Mouse (Mus musculus) testis, postnatal 14 days (tissue): Measurements from ENCODE around the gene Adamts16.

ENCODE experiments used
- DNase-seq: peaks from one replicate; pipeline ENCODE4 v3.0.0; 2021; ENCODE audit warnings: low spot score

Adamts16 gene

DNA sequence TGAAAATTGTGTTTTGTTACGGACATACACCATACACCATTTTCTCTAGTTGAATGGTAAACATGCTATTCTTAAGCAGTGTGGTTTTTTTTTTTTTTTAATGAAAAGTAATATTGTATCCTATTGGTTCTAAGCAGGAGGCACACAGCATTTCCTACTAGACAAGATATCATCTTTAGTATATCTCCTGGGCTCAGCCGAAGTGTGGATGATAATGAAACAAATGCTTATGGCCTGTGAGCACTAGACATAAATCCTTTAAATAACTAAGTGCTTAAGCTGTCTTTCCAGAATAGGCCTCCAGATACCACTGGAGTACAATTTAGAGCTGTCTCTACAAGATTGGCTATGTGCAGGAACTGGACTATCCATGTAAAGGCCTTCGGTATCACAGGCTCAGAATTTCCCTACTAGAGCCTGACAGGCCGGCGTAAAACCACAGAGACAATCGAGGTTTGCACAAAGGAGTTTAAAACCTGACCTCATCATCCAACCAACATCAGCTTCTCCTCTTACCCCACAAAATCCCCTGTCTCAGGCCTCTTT, 8.9 kb downstream of the Adamts16 start:
- DNase-seq: no peak

DNA sequence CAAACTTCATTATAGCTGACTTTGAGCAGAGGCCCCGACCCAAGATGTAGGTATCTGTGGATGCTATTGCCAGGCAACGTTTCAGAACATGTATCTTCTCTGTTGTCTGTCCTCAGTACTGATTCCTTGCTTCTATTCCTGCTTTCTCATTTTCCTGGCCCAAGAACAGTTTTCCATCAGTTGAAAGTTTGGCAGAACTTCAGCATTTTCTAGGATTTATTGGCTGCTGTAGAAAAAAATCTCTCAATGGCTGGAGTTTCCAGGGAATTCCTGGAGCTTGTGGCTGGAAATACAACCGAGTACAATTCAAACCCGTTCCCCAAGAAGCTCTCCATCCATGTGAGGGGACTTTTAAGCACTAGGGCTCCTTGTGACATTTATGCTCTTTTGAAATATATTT, 10.6 kb downstream of the Adamts16 start:
- DNase-seq: no peak

- no peak for DNase-seq
Measured at GRCm38 (mm10) chr13:70827507-70827906, 14.1 kb downstream of the Adamts16 start.

- DNase-seq: no peak
Measured at GRCm38 (mm10) chr13:70825265-70825664, 16.3 kb downstream of the Adamts16 start.

- DNase-seq: no peak
Measured at GRCm38 (mm10) chr13:70823757-70824156, 17.9 kb downstream of the Adamts16 start.

GRCm38 (mm10) chr13:70818982-70819381, 22.6 kb downstream of the Adamts16 start:
- DNase-seq: no peak

DNA sequence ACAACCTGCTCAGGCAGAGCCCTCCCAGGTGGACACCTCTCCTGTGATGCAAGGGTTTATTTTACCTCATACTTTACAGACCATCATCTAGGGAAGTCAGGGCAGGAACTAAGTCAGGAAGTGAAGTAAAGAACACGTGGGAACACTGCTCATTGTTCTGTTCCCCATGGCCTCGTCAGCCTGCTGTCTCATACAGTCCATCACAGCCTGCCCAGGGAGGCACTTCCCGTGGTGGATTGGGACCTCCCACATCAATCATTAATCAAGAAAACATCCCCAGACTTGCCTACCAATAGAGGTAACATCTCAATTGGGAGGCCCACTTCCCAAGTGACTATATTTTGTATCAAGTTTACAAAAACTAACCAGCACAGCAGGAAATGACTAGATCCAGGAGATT, 27.2 kb downstream of the Adamts16 start:
- DNase-seq: no peak

- no peak for DNase-seq
Measured at GRCm38 (mm10) chr13:70805506-70805905, 36.1 kb downstream of the Adamts16 start.

DNA sequence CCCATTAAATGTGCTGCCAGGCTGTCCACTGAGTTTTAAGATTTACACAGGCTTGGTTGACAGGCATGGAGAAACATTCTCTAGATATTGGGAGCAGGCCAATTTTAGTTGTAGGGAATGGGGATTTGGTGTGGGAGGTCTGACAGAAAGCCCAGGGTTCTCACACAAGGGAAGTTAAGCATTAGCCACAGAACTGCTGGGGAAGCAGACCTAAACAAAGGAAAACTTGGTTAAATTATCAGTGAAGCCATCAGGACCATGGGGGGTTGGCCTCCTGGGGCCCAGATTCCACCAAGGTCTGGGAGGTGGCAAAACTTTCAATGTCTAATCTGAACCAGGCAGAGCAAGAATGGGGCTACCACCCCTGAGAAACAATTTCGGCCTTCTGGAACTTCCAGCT, 38.8 kb downstream of the Adamts16 start:
- DNase-seq: no peak

- no peak for DNase-seq
Measured at GRCm38 (mm10) chr13:70799322-70799721, 42.3 kb downstream of the Adamts16 start.

- no peak for DNase-seq
Measured at GRCm38 (mm10) chr13:70798396-70798795, 43.2 kb downstream of the Adamts16 start.

DNA sequence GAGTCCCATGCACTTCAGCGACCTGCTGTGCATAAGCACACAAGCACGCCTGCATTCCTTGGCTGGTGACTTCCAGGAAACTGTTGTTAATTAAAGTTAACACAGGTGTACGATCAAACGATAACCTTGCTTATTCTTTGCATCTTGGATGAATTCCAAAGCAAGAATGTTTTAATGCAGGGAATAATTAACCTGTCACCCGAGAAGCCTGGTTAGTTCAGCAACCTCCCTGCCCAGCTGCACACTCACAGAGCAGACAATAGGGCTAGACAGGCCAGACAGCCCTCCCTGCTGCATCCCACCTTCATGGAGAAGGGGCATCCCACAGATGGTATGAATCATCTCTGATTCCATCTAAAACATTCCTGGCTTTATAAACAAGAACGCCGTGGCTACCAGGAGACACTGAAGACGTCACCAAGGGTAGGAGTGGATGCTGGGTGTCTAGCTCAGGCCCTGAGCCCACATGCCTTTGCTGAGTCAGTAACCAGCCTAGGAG, 47.5 kb downstream of the Adamts16 start:
- DNase-seq: no peak

- no peak for DNase-seq
Measured at GRCm38 (mm10) chr13:70793660-70794059, 48.0 kb downstream of the Adamts16 start.

DNA sequence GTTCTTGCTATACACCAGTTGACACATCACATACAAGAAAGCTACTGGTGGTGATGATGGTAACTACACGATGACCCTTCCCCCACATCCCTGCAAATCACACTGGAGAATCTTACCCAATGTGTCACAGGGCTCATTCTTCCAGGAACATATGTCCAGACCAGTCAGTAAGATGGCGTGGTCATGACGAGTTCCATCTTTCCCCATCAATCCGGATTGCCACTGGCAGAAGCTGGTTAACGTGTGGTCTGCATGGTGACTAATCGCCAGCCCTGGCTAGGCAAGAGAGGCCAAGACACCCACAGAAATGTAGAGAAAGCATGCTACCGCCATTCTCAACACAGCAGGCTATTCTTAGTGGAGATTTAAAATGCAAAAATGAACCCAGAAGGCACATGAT, 48.7 kb downstream of the Adamts16 start:
- DNase-seq: no peak

DNA sequence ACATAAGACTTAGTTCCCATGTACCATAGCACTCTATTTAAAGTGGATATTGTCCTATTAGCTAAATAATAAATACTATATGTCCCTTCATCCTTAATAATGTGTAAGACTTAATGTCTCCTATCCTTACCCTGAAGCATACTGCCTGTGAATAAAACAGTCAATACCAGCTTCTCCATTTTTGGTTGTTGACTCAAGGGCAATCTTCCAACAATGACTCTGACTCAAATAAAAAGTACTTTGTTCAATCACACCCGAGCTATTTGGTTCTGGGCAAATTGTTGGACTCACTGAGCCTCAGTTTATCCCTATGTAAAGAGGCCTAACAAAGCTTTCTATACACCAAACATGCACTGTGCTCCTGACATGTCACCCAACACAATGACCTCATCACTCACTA, 51.8 kb downstream of the Adamts16 start:
- no peak for DNase-seq

GRCm38 (mm10) chr13:70789022-70789421, 52.6 kb downstream of the Adamts16 start:
- DNase-seq: no peak

- DNase-seq: no peak
Measured at GRCm38 (mm10) chr13:70785078-70785477, 56.5 kb downstream of the Adamts16 start.

- DNase-seq: no peak
Measured at GRCm38 (mm10) chr13:70784126-70784525, 57.5 kb downstream of the Adamts16 start.

- no peak for DNase-seq
Measured at GRCm38 (mm10) chr13:70779781-70780180, 61.8 kb downstream of the Adamts16 start.

- no peak for DNase-seq
Measured at GRCm38 (mm10) chr13:70778872-70779554, 62.6 kb downstream of the Adamts16 start.

DNA sequence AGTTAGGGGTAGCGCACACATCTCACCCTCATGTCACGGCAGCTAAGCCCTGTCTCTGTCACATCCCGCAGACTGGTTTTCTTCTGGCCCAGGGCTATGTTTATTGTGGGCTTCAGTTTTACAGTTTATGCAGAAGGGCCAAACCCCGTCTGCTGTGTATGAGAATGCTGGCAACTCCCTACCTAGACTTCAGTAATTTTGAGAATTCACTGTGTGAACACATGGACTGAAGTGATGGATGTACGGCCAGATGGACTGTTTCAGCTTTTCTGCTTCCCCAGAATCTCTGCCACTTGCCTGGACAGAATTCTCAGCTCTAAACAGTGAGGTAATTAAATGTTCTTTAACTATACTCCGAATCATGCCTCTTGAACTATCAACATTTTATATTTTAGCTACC, 70.5 kb downstream of the Adamts16 start:
- DNase-seq: no peak

- DNase-seq: no peak
Measured at GRCm38 (mm10) chr13:70769156-70769555, 72.5 kb downstream of the Adamts16 start.

DNA sequence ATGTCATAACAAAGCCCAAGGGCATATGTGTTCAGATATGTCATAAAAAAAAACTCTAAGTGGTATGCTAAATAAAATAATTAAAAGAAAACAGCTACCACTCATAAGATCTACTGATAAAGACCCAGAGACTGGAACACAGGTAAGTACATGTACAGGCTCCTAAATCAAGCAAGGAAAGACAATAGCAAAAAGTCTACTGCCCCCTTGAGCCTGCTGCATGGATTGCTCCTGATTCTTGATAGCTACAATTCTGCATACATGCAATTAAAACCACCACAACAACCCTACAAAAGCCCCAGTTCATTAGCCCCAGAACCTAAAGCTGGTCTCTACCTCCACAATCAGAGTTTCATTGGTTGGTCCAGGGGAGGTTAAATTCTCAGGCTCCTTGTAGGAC, 74.1 kb downstream of the Adamts16 start:
- no peak for DNase-seq

GRCm38 (mm10) chr13:70764682-70765081, 76.9 kb downstream of the Adamts16 start:
- no peak for DNase-seq
